Mouse (Mus musculus): ENCODE results near the gene Cpz. TPM values are rescaled to one million over a fixed set of nuclear protein-coding genes. Genes with fewer than 3 reads are reported as not detected.
A peak's percentile ranks its signal among the peaks of the same experiment; 100 is the strongest.

Cpz gene
- total RNA-seq, 1 experiment from 2014 or later = not detected

DNA sequence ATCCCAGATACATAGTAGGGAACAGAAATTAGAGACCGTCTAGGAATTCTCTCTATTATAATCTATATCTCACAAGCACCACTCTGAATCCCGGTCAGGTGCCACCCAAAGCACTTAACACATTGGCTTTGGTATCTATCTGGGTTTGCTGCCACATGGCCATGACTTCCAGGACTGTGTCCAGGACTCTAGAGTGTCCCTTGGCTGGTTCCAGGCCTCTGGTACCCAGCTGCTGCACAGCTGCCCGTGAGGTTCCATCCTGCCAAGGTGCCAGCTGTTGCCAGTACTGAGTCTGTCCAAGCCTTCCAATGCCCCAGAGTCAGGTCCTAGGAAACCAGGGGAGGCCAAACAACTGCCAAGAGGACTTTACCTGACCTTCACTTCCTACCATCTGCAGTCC lies 12.5 kb upstream of the Cpz start:
- ATAC-seq (replicated peaks in 1 of 2; ENCODE audit: insufficient read depth in 1 of 2, low FRiP score in 2 of 2, low TSS enrichment in 1 of 2, low read depth in 1 of 2, poor library complexity in 2 of 2, severe bottlenecking in 2 of 2) = no peak

DNA sequence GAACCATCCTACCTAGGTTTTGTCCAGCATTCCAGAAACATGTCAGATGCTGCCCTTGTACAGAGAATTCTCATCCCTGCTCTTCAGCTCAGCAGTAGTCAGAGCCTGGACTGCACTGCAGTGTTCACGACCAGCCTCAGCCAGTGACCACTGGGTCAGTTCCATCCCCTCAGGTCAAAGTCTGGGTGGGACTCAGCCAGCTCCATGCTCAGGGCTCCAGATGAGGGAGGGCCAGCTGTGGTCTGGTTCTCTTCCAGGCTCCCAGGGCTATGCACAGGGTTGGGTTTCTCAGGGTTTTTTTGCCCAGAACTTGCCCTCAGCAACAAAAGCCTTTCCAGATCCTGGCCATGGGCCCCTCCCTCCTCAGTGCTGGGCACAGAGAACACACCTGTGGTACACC lies 12.0 kb upstream of the Cpz start:
- no peak for ATAC-seq (replicated peaks in 1 of 2; ENCODE audit: insufficient read depth in 1 of 2, low FRiP score in 2 of 2, low TSS enrichment in 1 of 2, low read depth in 1 of 2, poor library complexity in 2 of 2, severe bottlenecking in 2 of 2)

DNA sequence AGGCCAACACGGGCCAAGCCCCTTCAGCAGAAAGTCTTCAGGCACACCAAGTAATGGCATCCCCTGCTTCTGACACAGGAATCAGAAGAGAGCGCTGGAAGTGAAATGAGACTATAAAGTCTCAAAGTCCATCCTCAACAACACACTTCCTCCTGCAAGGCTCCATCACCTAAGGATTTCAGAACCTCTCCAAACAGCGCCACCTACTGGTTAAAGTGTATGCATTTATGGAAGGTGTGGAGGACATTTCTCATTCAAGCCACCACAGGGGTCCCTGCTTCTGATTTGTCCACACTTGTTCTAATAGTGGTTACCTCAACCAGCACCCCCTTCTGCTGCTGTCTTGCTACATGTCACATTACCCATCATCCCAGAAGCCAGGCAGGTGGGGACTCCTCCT lies 10.8 kb upstream of the Cpz start:
- ATAC-seq (replicated peaks in 1 of 2; ENCODE audit: insufficient read depth in 1 of 2, low FRiP score in 2 of 2, low TSS enrichment in 1 of 2, low read depth in 1 of 2, poor library complexity in 2 of 2, severe bottlenecking in 2 of 2) = no peak

DNA sequence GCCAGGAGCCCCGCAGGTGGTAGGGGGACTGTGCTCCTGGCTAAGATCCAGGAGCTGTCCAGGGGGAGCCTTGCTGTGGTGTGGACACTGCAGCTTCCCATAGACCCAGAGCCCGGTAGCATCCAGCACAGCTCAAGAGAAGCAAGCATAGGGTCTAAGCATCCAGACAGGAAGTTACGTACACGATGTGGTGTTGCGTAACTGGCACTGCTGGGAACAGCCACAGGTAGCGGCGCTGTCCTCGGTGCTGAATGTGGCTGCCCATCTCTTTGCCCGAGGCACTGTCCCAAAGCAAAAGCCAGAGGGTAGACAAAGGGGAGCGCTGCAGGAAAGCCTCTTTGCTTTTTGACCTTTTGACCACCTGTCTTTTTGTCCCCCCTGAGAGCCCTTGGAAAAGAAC lies 6.1 kb upstream of the Cpz start:
- ATAC-seq (replicated peaks in 1 of 2; ENCODE audit: insufficient read depth in 1 of 2, low FRiP score in 2 of 2, low TSS enrichment in 1 of 2, low read depth in 1 of 2, poor library complexity in 2 of 2, severe bottlenecking in 2 of 2) = peak; percentile 62 to 64

DNA sequence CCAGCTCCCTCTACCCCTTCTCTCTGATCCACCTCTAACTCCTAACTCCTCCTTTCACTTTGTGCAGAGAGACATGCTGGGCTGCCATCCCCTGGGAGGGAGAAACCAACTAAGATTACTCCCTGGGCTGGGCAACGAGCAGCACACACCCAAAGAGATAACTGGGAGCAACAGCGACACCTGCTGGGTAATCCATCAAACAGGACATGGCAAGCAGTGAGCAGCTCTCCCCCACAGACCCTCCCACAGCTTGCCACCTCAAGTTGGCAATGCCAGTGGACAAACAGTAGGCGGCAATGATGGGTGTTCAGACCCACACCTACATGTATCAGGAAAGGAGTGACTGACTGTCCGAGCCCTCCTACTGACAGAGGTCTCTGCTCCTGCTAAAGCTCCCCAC lies 4.9 kb upstream of the Cpz start:
- ATAC-seq (replicated peaks in 1 of 2; ENCODE audit: insufficient read depth in 1 of 2, low FRiP score in 2 of 2, low TSS enrichment in 1 of 2, low read depth in 1 of 2, poor library complexity in 2 of 2, severe bottlenecking in 2 of 2) = peak; percentile 65 to 66

DNA sequence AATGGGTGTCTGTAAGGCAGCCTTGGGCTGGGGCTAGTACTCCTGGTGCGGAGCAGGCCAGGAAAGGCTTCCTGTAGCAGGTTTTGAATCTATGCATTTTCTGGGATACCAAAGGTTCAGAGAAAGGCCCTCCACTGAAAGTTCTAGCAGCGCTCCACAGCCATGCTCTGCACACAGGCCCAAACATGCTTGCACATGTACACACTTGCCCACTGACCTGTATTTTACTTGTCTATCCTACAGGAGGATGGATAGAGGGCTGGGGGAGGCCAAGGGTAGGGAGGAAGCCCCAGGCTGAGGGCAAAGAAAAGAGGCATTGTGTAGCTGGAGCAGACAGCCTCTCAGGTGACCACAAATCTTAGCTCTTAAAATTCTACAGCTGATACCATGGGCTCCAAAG lies 1.1 kb downstream of the Cpz start:
- ATAC-seq (replicated peaks in 1 of 2; ENCODE audit: insufficient read depth in 1 of 2, low FRiP score in 2 of 2, low TSS enrichment in 1 of 2, low read depth in 1 of 2, poor library complexity in 2 of 2, severe bottlenecking in 2 of 2) = no peak

DNA sequence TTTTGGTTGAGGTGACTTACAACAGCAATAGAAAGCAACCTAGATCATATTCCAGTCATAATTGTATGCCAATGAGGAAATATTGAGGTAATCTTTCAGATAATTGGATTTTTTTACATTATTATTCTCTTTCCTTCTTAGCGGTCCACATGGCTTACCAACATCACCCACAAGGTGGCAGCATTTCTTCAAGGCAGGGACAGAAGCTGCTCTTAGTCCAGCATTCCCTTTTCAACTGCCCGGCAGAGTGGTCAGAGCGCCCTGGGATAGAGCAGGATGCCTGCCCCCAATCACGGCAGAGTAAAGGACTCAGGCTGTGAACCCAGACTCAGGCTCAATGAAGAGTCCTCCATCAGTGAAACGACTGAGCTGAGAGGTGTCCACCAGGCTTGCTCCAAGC lies 1.8 kb downstream of the Cpz start:
- peak; percentile 38 to 43; a peak in 1 of 4 replicates for ATAC-seq (replicated peaks in 1 of 2; ENCODE audit: insufficient read depth in 1 of 2, low FRiP score in 2 of 2, low TSS enrichment in 1 of 2, low read depth in 1 of 2, poor library complexity in 2 of 2, severe bottlenecking in 2 of 2)

DNA sequence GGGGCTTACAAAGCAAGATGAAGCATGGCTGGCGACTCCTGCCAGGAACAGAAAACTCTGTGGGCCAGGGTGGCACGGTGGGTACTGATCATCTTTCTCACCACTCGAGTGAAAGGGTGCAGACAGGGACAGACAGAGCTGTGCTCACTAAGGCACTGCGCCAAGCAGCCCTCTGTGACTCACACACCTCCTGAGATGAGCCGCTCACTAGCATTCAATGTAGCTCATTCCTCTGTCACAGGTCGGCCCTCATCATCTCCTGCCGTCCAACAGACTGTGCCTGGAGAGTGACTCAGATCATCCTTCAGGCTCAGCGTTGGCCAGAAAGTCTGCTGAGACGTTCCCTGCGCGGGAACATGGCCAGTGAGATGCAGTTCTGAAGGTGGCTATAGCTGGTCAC lies 8.7 kb downstream of the Cpz start:
- ATAC-seq (replicated peaks in 1 of 2; ENCODE audit: insufficient read depth in 1 of 2, low FRiP score in 2 of 2, low TSS enrichment in 1 of 2, low read depth in 1 of 2, poor library complexity in 2 of 2, severe bottlenecking in 2 of 2) = no peak

DNA sequence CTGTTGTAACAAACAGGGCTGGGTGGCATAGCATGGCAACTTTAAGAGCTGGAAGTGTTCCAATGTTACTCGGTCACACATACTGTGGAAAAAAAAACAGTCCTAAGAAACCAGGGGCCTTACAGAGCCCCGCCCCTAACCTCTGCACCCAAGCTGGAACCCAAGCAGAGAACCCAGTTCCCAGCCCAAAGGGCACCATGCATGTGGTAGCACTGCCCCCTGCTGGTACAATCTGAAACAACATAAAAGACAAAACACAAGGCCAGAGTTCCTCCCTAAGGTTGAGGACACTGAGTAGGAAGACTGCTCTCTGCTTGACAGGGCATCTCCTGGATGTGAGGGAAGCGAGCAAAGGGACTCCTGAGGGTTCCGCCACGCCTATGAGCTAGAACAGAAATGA lies 14.9 kb downstream of the Cpz start:
- ATAC-seq (replicated peaks in 1 of 2; ENCODE audit: insufficient read depth in 1 of 2, low FRiP score in 2 of 2, low TSS enrichment in 1 of 2, low read depth in 1 of 2, poor library complexity in 2 of 2, severe bottlenecking in 2 of 2) = peak in 1 of 2 experiments; percentile 51; a peak in 2 of 4 replicates

DNA sequence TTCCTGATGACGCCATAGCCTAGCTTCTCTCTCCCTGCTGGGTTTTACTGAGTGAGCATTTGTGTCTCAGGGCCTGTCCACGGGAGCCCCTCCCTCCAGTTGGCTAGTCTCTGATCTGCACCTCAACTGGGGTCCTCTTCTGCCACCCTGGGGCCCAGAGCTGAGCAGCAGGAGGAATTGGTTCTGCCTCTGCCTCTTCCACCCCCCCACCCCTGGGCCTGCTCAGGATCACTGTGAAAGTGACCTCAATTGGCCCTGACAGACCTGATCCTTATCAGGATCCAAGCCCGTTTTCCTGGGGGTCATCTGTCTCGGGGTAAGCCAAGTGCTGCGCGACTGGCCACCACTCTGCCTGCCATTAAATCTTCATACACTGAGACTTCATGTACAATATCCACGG lies 20.5 kb downstream of the Cpz start:
- no peak for ATAC-seq (replicated peaks in 1 of 2; ENCODE audit: insufficient read depth in 1 of 2, low FRiP score in 2 of 2, low TSS enrichment in 1 of 2, low read depth in 1 of 2, poor library complexity in 2 of 2, severe bottlenecking in 2 of 2)

DNA sequence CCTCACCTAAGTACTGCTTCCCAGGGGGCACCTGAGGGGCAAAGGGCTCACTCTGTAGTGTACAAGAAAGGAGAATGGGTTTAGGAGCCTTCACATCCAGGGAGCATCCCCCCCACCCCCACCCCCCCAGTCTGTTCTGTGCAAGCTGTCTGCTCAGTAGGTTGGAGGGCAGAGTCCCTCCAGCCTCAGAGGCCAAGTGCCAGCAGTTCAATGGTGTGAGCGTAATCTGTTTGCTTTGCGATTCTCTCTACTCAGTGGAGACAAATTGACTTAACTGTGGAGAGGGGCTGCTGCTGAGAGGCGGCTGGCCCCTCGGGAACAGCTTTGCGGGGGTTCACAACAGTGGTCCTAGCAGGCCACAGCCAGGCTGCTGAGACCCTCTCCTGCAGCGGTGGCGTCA lies 28.2 kb downstream of the Cpz start:
- no peak for ATAC-seq (replicated peaks in 1 of 2; ENCODE audit: insufficient read depth in 1 of 2, low FRiP score in 2 of 2, low TSS enrichment in 1 of 2, low read depth in 1 of 2, poor library complexity in 2 of 2, severe bottlenecking in 2 of 2)

DNA sequence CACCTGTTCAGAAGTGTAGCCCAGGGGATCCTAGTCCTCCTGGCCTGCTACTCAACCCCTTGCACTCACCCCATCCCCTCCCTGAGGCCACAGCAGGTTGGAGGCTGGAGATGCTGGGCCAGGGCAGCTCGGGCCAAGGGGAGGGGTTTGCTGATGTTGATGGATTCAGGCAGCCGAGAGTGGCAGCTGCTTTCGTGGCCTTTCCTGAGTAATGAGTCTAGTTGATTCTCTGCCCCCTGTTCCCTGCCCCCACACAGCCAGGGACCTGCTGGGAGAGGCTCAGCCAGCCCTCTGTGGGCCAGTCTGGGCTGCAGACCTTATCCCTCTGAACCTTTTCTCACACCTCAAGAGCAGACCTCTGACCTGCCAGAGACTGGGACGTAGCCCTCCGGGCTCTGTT lies 29.5 kb downstream of the Cpz start:
- no peak for ATAC-seq (replicated peaks in 1 of 2; ENCODE audit: insufficient read depth in 1 of 2, low FRiP score in 2 of 2, low TSS enrichment in 1 of 2, low read depth in 1 of 2, poor library complexity in 2 of 2, severe bottlenecking in 2 of 2)

DNA sequence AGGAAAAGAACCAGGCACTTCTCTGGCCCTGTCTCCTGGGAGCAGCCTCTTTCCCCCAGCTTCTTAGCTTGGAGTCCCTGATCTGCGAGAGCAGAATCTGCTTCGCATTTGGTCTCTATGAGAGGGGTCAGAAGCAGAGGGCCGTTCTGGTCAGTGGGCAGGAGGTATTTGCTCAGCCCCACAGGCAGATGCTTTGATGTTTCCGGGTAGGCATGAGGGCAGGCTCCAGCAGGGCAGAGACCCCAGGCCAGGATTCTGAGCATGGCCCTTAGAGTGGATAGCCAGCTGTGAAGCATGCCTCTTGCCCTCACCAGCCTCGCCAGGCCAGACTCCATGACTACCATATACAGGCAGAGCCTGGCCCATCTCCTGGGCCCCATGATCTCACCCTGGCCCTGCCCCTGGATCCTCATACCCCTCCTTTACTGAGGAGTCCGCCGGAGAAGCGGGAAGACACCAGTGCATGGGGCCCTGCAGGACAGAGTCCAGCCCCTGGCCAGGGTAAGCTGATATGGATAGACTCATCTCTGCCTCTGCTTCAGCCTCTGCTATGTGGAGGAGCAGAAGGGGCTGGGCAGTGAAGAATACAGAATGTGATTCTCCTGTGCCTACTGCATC lies 30.6 kb downstream of the Cpz start:
- no peak for ATAC-seq (replicated peaks in 1 of 2; ENCODE audit: insufficient read depth in 1 of 2, low FRiP score in 2 of 2, low TSS enrichment in 1 of 2, low read depth in 1 of 2, poor library complexity in 2 of 2, severe bottlenecking in 2 of 2)

DNA sequence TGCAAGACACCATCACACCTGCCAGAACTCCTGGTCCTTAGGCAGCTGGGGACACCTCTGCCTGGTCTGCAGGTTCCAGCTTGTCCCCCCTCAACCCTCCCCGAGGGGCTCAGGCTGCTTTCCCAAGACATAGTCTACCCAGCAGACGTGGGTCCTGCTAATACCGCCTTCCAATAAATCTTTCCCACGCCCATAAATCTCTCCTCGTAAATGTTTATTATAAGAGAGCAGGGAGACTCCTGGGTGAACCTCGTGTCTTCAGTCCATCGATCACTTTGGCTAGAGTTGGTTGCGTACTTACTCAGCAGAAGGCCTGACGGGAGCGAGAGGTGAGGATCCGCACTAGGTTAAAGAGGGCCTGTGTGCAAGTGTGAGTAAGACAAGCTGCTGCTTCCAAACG lies 31.7 kb downstream of the Cpz start:
- ATAC-seq (replicated peaks in 1 of 2; ENCODE audit: insufficient read depth in 1 of 2, low FRiP score in 2 of 2, low TSS enrichment in 1 of 2, low read depth in 1 of 2, poor library complexity in 2 of 2, severe bottlenecking in 2 of 2) = no peak

DNA sequence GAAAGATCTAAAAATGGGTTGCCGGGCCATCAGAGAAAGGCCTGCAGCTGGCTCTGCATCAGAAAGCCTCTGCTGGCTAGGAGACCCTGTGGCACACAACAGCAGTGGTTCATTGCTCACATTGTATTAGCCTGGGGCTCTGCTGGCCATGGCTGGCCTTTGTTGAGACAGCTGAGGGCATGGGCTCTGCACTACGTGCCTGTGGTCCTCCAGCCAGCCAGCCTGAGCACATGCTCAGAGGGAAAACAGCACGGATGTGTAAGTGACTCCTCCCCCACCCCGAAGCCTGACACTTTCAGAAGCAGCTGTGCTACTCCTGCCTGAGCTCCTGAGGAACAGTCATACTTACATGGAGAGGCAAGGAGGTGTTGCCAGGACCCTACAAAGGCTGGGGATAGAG lies 46.0 kb downstream of the Cpz start:
- ATAC-seq (replicated peaks in 1 of 2; ENCODE audit: insufficient read depth in 1 of 2, low FRiP score in 2 of 2, low TSS enrichment in 1 of 2, low read depth in 1 of 2, poor library complexity in 2 of 2, severe bottlenecking in 2 of 2) = no peak

DNA sequence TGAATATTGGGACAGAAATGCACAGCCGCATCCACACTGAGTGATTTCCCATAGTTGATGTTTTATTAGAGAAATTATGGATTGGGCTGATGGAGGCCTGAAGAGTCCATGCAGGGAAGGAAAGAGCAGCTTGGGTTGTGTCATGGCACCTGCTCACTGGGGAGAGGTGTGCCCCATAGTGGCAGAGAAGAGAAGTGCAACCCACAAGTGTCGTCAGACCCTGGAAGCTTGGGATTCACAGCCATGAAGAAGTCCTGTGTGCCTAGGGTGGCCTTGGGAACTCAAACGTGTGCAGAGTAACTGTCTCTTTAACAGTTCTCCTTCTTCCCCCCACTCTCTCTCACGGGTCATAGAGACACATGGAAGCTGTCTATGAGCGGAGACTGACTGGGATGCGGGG lies 50.3 kb downstream of the Cpz start:
- no peak; a peak in 1 of 4 replicates for ATAC-seq (replicated peaks in 1 of 2; ENCODE audit: insufficient read depth in 1 of 2, low FRiP score in 2 of 2, low TSS enrichment in 1 of 2, low read depth in 1 of 2, poor library complexity in 2 of 2, severe bottlenecking in 2 of 2)

DNA sequence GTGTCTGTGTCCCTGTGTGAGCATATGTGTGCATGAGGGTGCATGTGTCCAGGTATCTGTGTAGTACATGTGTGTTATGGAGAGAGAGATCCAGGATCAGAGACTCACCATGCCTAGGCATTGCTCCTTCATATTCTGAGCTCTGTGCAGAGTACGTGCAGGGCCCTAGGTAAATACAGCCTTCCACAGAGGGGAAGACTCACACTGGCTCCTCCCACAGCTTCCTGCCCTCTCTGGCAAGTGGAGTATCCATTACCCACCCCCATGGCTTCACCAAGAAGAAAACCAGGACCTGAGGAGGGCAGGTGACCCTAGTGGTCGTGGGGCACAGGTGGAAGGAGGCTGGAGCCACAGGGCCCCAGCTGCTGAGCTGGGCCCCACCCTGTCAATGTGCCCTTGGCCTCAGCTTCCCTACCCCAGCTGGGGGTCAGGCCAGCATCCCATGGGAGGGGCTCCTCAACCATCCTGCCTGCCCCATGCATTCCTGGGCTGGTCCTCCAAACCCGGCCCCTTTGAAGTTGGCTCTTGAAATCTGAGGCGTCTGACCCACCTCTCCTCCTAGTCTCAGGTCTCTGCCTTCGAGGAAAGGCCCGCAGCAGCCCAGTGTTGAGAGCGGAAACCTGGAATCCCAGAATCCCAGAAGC lies 54.5 kb downstream of the Cpz start:
- no peak for ATAC-seq (replicated peaks in 1 of 2; ENCODE audit: insufficient read depth in 1 of 2, low FRiP score in 2 of 2, low TSS enrichment in 1 of 2, low read depth in 1 of 2, poor library complexity in 2 of 2, severe bottlenecking in 2 of 2)

DNA sequence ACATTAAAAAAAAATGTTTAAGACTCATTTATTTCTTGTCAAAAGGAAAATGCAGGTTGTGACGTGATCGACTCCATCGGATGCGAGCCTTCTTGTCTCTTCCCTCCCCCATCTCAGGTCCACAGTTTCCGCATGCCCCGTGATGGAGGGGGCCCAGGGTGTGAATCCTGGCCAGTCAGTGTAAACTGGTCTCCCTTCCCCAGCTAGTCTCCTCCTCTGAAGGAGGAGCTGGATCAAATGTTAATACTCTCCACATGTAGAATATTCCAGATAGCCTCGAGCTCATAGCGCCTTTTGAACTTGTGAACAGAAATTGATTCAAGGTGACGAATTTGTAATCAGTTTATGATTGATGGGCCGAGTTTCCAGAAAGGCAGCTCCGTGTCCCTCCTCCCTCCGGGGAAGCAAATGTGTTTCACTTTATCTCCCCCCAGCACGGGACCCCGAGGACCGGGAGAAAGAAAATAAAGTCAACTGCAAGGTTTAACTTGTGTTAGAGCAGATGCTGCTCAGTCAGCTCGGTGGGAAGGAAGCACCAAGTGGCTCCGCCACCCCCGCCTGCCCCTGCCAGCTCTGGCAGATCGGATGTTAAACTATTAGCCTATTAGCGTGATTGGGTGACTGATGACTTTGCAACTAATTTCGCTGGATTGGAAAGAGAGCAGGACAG lies 59.4 kb downstream of the Cpz start:
- ATAC-seq (replicated peaks in 1 of 2; ENCODE audit: insufficient read depth in 1 of 2, low FRiP score in 2 of 2, low TSS enrichment in 1 of 2, low read depth in 1 of 2, poor library complexity in 2 of 2, severe bottlenecking in 2 of 2) = no peak

DNA sequence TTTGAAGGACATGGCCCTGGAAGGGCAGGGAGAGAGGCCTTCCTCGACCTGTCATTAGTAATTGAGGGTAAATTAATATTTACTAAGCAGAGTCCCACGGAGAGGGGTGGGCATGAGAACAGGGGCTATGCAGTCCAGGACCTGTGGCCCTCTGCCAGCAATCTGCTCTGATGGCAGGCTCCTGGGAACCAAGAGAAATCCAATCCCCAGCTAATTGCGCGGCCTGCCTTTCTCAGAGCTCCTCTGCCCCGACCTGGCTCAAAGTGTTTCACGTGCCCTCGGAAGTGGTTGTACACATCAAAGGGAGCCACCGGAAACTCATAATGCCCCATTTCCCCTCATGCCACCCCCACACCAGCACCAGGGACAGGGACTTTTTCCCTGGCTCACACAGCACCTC lies 63.4 kb downstream of the Cpz start:
- ATAC-seq (replicated peaks in 1 of 2; ENCODE audit: insufficient read depth in 1 of 2, low FRiP score in 2 of 2, low TSS enrichment in 1 of 2, low read depth in 1 of 2, poor library complexity in 2 of 2, severe bottlenecking in 2 of 2) = no peak
